In genomic region chr16:31314497-31315233, GRCm38 (mm10) we compare ENCODE assay signal across 8 mouse cellular contexts. TPM values are rescaled to one million over a fixed set of nuclear protein-coding genes. Genes with fewer than 3 reads are reported as not detected.
DNase-seq lines count a peak whose midpoint lies in the region; ATAC-seq and TF ChIP-seq lines count a peak whose summit lies in the region.
"Had no signal": no experiment of that assay in that cellular context is flagged by ENCODE, and none has a peak within 500 bp of the region (broad histone marks: within the 10 kb centered on the region; RNA-seq: fewer than 3 reads in every experiment).

Gene Apod, minus strand, starts transcription at chr16:31314808.

- TF ChIP-seq POLR2A in embryonic fibroblast, embryonic 13.5 days (IDR thresholded peaks at IDR 0.05; ENCODE audit: low read depth, low read length) = no peak

- no peaks in the 10 kb centered on the region for H3K9me3 ChIP-seq in midbrain, embryonic 12.5 days

- 52% methylated on average over 9 of the region's 9 CpGs for WGBS in midbrain, embryonic 12.5 days

- no peak for ATAC-seq in midbrain, embryonic 12.5 days (ENCODE audit: low FRiP score, low read depth)

- no peak within 1 kb of the TSS for H3K4me3 ChIP-seq in brown adipose tissue, adult 24 weeks (ENCODE audit: insufficient read depth, low read depth, low read length)
- H3K4me3 ChIP-seq in embryonic fibroblast, embryonic 13.5 days (ENCODE audit: insufficient read depth, low read length) = no peak within 1 kb of the TSS
- H3K4me3 ChIP-seq in midbrain, embryonic 12.5 days = no peak within 1 kb of the TSS

- H3K36me3 ChIP-seq in midbrain, embryonic 12.5 days = no peaks in the 10 kb centered on the region

- H3K9ac ChIP-seq in midbrain, embryonic 12.5 days (replicated peaks) = no peak within 1 kb of the TSS

- no peak for TF ChIP-seq CTCF in embryonic fibroblast, embryonic 13.5 days (IDR thresholded peaks at IDR 0.05; ENCODE audit: borderline replicate concordance, insufficient read depth, low read length)

- H3K27me3 ChIP-seq in midbrain, embryonic 12.5 days = no peaks in the 10 kb centered on the region

- H3K4me2 ChIP-seq in midbrain, embryonic 12.5 days (replicated peaks) = no peak within 1 kb of the TSS

- H3K27ac ChIP-seq in brown adipose tissue, adult 24 weeks (replicated peaks; ENCODE audit: low read depth, low read length) = peak within 1 kb of the TSS; percentile 81
- peak within 1 kb of the TSS; percentile 55 for H3K27ac ChIP-seq in embryonic fibroblast, embryonic 13.5 days (ENCODE audit: insufficient read depth, low read length)
- no peak within 1 kb of the TSS; the same call in 1 of the 2 replicates for H3K27ac ChIP-seq in midbrain, embryonic 12.5 days (replicated peaks)

- DNase-seq in layer of hippocampus, adult 18-20 months (ENCODE audit: low spot score in 2 of 2) = peak in 1 of 2 experiments; percentile 43
- no peak for DNase-seq in spleen, postnatal 10 days (ENCODE audit: low spot score in 2 of 2)
- DNase-seq in kidney, postnatal 25 days = no peak
- no peak for DNase-seq in cerebellum, postnatal 4 days (ENCODE audit: low spot score in 2 of 2)
- DNase-seq: kidney, postnatal 10 days had no signal

- H3K4me1 ChIP-seq in brown adipose tissue, adult 24 weeks (ENCODE audit: control insufficient read depth, insufficient read depth, insufficient read length, low read length) = peaks cover 17% of the 10 kb centered on the region
- H3K4me1 ChIP-seq in embryonic fibroblast, embryonic 13.5 days (ENCODE audit: control insufficient read depth, insufficient read depth, low read length) = no peaks in the 10 kb centered on the region
- H3K4me1 ChIP-seq in midbrain, embryonic 12.5 days = peaks cover 8% of the 10 kb centered on the region

RNA-seq across cellular contexts. Expression of gene Apod, which starts in this region (rescaled TPM):
- polyA plus RNA-seq in brown adipose tissue, adult 24 weeks (2012; ENCODE audit: insufficient read depth, insufficient read length, missing spikeins) = 24.1 and 27.9 TPM in 2 replicates
- polyA plus RNA-seq in embryonic fibroblast, embryonic 13.5 days (2011; ENCODE audit: insufficient read length, low read depth, missing spikeins) = 6.8 and 34.4 TPM in 2 replicates
- total RNA-seq in layer of hippocampus, adult 18-20 months (2021) = 100 to 1,000 TPM; 161 to 185 TPM
- 59.5 and 77.2 TPM in 2 replicates for polyA plus RNA-seq in midbrain, embryonic 12.5 days (2016; fragmentation: Nextera tagmentation; extraction: Ambion mirVana)
